Mouse (Mus musculus): ENCODE measurements around the gene Bora.
A peak's percentile ranks its signal among the peaks of the same experiment; 100 is the strongest.

Bora gene

DNA sequence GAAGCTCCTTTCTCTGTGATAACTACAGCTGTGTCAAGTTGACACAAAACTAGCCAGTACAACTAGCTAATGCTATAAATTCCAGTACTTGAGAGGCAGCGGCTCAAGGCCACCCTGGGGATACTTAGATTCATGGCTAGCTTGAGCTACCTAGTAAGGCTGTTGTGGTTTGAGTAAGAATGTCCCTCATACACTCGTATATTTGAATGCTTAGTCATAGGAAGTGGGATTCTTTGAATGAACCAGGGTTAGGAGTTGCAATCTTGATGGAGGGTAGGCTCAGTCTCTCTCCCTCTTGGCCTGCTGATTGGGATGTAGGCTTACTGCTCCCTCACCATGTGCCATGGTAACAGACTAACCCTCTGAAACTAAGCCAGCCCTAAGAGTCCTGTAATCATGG lies 17.1 kb downstream of the Bora start:
- DNase-seq (ENCODE audit: low read depth, low spot score): no peak

DNA sequence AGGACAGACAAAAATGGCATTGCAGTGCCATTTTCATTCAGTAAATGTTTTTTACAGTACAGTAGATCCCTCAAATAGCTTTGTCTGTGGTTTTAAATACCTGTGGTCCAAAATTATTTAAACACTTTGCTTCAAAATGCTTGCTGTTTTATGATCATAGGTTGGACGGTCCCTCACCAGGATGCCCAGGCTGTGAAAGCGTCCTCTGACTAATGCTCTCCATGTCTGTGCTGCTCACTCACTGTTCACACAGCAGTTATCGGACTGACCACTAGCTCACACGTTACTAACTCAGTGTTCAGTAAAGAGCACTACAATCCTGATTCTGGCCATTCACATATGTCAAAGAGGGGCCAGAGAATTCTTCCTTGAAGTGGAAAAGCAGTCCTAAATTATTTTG lies 25.1 kb downstream of the Bora start:
- no peak for DNase-seq (ENCODE audit: low read depth, low spot score)

DNA sequence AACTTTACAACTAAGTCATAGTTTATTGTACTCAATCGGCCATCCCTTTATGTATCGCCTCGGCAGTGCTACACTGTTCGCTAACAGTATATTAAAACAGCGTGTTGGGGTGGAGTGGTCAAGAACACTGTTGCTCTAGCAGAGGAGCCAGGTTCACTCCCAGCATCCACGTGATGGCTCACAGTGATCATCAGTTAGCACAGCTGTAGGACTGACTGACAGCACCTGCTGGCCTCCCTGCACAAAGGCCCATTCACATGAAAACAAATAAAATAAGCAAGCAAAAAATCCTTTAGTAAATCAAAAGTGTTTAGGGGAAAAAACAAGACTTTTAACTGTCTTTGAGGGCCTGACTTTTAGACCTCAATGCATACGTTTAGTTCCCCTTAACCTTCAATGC lies 42.9 kb downstream of the Bora start:
- no peak for DNase-seq (ENCODE audit: low read depth, low spot score)

DNA sequence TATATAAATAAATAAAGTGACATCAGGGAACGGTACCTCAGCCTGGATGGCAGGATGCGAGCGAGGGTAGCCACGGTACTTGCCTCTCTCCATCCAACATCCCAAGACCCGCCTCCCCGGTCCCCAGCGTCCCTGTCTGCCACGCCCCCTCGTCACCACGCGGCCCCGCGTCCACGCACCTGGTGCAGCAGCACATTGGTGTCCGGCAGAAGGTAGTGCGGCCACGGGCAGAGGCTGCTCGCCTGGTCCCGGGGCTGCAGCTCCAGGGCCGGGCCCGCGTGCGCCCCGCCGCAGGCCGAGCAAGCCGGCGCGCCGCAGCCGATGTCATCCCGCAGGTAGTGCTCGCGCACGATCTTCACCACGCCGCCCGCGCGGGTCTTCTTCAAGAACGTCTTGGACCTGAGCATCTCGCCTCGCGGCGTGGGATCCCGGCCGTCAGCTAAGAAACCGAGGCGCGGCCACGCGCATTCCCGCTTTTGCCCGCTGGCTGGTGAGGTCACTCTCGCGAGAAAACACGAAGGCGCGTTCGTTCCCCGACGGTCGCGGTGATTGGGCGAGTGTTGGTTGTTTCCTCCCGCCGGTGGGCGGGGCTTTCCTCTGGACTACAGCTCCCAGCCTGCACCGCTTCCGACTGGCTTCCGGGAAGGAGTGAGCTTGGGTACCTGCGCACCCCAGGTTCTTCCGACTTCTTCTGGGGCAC lies 53.4 kb downstream of the Bora start, which contains the start of the genes Pibf1 and Dis3:
TSS of gene Pibf1 (plus strand) at position 158 of the 700 bp plus-strand sequence.
TSS of gene Dis3 (minus strand) at position 504 of the 700 bp plus-strand sequence.
- DNase-seq (ENCODE audit: low read depth, low spot score): peak; percentile 98

DNA sequence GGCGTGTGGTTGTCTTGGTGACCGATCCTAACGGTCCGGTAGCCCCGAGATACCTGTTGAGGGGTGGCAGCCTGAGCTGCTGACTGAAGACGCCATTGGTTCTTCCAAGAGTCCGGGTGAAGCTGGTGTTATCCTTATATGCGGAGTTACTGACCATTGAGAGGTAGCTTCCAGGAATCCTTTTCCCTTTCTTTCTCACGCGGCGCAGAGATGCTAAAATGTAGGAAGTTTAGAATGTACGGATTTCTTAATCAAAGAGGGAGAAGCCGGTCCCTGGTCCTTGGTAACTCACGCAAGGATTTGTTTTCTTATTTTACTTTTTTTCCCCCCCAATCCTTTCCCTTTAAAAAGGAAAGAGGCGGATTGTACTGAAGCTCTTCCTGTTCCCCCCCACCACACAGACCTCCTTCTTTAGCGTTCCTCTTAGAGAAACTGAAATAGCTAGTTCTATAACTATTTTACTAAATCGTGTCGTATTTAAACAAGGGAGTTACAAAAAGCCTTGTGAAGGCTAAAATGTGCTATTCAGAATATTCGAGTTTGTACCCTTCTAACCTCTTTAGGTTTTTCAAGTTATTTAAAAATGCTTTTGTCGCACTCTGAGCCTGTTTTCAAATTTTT lies 54.1 kb downstream of the Bora start:
- no peak for DNase-seq (ENCODE audit: low read depth, low spot score)

DNA sequence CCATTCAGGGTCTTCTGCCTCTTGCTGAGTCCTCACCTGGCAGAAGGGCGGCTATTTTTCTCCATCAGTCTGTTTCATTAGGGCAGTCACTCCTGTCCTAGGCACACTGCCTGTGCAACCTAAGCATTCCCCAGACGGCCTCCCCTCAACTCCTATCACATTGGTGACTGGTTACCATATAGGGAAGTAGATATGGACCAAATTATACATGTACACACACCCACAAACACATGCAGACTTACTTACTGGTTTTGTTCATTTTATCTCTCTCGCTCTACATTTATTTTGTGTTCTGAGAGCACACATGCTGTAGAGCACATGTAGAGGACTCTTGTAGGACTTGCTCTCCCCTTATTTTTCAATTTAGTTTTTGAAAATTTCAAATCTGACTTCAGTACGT lies 57.0 kb downstream of the Bora start:
- no peak for DNase-seq (ENCODE audit: low read depth, low spot score)

DNA sequence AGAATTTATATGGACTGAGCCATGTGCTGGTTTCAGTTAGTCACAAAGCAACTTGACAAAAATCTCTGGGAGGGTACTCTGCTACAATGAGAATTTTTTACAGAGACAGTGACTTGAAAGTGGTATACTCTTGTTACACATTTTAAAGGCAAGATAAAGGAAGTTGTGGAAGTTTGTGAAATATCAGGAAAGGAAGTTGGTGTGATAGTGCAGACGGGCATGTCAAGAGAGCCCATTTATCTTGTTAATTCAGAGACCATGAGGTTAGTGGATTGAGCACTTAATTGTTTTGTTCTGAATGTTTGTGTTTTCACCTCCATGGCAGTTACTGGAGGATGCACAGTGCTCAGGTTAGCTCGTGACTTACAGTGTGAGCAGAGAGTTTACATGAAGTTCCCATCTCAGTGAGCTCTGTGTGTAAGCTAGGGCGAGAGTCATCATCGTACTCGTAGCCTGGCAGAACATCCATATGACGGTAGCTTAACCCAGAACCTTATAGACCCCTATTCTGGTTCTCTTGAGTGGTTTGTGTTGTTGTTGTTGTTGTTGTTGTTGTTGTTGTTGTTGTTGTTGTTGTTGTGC lies 58.6 kb downstream of the Bora start:
- no peak for DNase-seq (ENCODE audit: low read depth, low spot score)

DNA sequence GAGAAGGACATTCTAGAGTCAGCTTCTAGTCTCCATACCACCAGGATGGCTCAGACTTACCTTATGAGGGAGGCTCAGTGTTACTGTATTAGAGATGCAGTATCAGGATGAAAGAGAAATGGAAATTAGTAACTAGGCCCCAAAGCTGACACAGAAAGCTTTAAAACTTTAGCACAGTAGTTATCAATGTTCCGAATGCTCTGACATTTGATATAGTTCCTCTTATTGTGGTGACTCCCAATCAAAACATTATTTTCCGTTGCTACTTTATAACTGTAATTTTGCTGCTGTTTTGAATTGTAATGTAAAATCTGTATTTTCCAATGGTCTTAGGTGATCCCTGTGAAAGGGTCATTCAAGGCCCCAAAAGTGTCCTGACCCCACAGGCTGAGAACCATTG lies 60.6 kb downstream of the Bora start:
- DNase-seq (ENCODE audit: low read depth, low spot score): no peak

DNA sequence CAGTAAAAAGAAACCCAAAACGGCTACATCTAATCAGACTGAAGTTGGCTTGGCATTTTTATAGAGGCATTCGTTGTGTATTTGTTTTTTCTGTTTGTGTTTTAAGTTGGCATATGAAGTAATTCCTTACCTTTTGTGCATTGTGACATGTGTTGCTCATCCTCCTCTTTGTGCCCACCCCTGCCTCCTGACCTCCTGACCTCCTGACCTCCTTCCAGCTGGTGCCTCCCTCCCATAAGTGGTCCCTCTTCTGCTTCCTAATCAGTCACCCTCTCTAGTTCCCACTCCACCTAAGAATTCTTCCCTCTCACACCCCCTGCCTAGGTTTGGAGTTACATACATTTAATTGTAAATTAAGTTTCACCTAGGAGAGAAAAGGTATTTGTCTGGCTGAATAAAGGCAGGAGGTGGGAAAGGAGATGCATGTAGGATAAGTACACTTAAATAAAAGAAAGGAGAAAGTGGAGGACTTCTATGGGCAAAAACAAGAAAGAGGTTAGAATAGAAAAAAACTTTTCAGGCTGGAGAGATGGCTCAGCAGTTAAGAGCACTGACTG lies 61.7 kb downstream of the Bora start:
- DNase-seq (ENCODE audit: low read depth, low spot score): peak; percentile 80

DNA sequence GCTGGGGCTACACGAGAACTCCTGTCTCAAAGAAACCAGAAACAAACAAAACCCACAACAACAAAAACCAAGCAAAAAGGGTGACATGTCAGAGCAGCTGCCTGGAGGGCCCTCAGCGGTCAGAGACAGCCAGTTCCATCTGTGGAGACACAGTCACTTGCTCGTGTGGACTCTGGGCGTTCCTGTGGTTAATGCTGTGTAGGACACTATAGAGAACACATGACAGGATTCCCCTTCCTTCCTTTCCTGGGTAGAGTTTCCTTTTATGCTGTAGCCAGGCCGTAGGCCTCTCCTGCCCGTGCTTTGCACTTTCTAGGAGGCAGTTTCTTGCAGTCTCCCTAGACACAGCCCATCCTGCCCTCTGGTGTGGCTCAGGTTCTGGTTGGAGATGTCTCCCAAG lies 62.7 kb downstream of the Bora start:
- no peak for DNase-seq (ENCODE audit: low read depth, low spot score)

DNA sequence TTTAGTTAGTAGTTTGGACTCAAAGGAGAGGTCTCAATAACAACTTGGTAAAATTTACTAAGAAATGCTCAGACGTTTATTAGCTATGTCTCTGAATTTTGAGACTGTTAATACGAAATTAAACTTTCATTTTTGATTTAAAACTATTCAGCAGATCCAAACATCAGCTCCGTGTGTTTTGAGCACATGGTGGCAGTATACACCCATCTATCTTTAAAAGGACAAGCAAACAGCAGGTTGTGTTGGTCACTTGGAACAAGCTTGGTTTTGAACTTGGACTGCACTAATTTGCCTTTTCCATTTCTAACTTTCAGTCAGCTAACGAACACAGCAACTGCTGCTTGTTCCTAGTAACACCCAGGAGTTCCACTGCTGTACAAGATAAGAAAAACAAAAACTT lies 71.6 kb downstream of the Bora start:
- no peak for DNase-seq (ENCODE audit: low read depth, low spot score)

DNA sequence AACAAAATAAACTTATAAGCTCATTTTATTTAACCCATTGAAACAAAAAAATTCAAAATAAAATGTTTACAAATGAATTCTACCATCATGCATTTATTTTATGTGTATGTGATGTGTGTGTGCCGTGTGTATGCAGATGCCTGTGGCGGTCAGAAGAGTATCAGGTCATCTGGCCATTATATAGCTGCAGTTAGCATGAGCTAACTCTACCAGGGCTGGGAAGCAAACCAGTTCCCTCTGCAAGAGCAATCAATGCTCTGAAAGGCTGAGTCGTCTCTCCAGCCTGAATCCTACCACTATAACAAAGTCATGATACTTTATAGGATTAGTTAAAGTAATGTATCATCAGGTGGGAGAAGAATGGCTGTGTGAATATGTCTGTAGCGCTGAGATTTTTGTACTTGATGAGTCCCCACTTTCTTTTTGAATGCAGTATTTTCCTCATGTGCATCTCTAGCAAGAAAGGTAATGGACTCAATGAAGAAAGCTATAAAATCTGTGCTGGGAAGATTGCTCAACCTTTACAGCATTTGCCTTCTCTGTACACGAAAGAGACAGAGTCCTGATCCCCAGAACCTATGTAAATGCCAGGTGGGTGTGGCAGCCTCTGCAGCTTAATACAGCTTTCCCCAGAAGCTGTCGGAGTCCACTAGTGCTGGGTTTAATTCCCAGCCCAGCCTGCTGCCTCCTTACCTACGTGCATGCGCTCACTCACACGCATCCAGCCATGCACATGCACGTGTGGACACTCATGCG lies 75.7 kb downstream of the Bora start:
- no peak for DNase-seq (ENCODE audit: low read depth, low spot score)

DNA sequence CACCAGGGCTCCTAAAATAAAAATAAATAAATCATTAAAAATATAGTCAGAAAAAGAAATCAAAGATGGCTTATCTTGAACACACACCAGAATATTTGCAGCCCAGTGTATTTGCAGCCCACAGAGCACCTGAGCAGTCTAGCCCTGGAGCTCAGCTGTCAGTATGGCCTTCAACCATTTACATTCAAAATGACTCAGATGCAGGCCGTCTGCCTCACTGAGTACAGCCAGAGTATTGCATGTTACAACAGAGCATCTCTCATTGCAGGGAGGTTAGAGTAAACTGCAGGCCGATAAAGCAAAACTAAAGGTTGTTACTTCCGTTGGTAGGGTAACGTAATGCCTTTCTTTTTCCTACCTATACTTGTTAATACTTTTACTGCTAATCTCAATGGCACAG lies 78.1 kb downstream of the Bora start:
- DNase-seq (ENCODE audit: low read depth, low spot score): no peak

All from ES-CJ7 (cell line).